Mouse (Mus musculus) limb, embryonic 10.5 days (tissue): ENCODE data around the gene Wif1. TPM values are rescaled to one million over a fixed set of nuclear protein-coding genes. Genes with fewer than 3 reads are reported as not detected.

Source experiments
- DNase-seq: peaks from one replicate; pipeline ENCODE4 v3.0.0-alpha.2; 2017; ENCODE audit warnings: low spot score
- H3K27ac ChIP-seq: fragments of 300-500 bp; sonication (generic); 2 replicates; pipeline ENCODE4 v1.5.1; 2016; ENCODE audit warnings: mild to moderate bottlenecking
- H3K27me3 ChIP-seq: fragments of 300-500 bp; sonication (generic); 2 replicates; pipeline ENCODE4 v1.6.1; 2016; ENCODE audit warnings: low read depth, mild to moderate bottlenecking; ENCODE audit not compliant: poor library complexity, severe bottlenecking
- H3K36me3 ChIP-seq: fragments of 300-500 bp; sonication (generic); 2 replicates; pipeline ENCODE4 v1.6.1; 2016; ENCODE audit warnings: mild to moderate bottlenecking, moderate library complexity
- H3K4me1 ChIP-seq: fragments of 300-500 bp; sonication (generic); 2 replicates; pipeline ENCODE4 v1.6.1; 2016
- H3K4me3 ChIP-seq: fragments of 300-500 bp; sonication (generic); 2 replicates; pipeline ENCODE4 v1.5.1; 2016; ENCODE audit warnings: mild to moderate bottlenecking, moderate library complexity
- H3K9me3 ChIP-seq: fragments of 300-500 bp; sonication (generic); replicated peaks from 2 replicates; pipeline ENCODE4 v1.6.1; 2016; ENCODE audit warnings: mild to moderate bottlenecking
- WGBS: fragments of 180-500 bp; shearing (Covaris S2); methylation state at CpG from one replicate; pipeline ENCODE4 v1.1.7; 2016; 5-methylcytosine and 5-hydroxymethylcytosine counted together
- polyA plus RNA-seq: library from polyadenylated mRNA; unstranded; fragments of >200 nt; fragmentation: Nextera tagmentation; extraction: Ambion mirVana; gene quantifications from 2 replicates; pipeline ENCODE4 v1.2.1, GENCODE M21; 2016

The Wif1 gene
- polyA plus RNA-seq, 1 experiment from 2014 or later = 35.8 TPM

GRCm38 (mm10) chr10:121052076-121052475 lies 18.3 kb downstream of the Wif1 start:
- H3K4me1 ChIP-seq = peaks cover 27% of the 10 kb centered on the region
- WGBS = 94% methylated on average over 6 of the region's 6 CpGs
- no peak overlapping the region for H3K4me3 ChIP-seq
- no peaks in the 10 kb centered on the region for H3K9me3 ChIP-seq
- DNase-seq = no peak
- H3K36me3 ChIP-seq = no peaks in the 10 kb centered on the region
- H3K27ac ChIP-seq = no peak overlapping the region
- H3K27me3 ChIP-seq = no peaks in the 10 kb centered on the region

GRCm38 (mm10) chr10:121055452-121056188 lies 21.9 kb downstream of the Wif1 start:
- H3K9me3 ChIP-seq = no peaks in the 10 kb centered on the region
- H3K27me3 ChIP-seq = no peaks in the 10 kb centered on the region
- peaks cover 32% of the 10 kb centered on the region for H3K4me1 ChIP-seq
- H3K36me3 ChIP-seq = no peaks in the 10 kb centered on the region
- H3K4me3 ChIP-seq = no peak overlapping the region
- DNase-seq = peak; percentile 65
- 64% methylated on average over 13 of the region's 13 CpGs for WGBS
- peak overlapping the region; percentile 57; the same call in 1 of the 2 replicates for H3K27ac ChIP-seq

GRCm38 (mm10) chr10:121056823-121057222 lies 23.1 kb downstream of the Wif1 start:
- WGBS = 86% methylated on average over 6 of the region's 6 CpGs
- no peak for DNase-seq
- Histone ChIP-seq H3K36me3 (no peaks in the 10 kb centered on the region), H3K4me1 (peaks cover 32% of the 10 kb centered on the region), H3K27ac (no peak overlapping the region), H3K4me3 (no peak overlapping the region), H3K27me3 (no peaks in the 10 kb centered on the region), H3K9me3 (no peaks in the 10 kb centered on the region)

- Histone ChIP-seq H3K4me1 (peaks cover 32% of the 10 kb centered on the region), H3K27me3 (no peaks in the 10 kb centered on the region), H3K4me3 (no peak overlapping the region), H3K27ac (0 out of 2 replicates have a peak overlapping the region, but pooled peaks have one; percentile 30), H3K36me3 (no peaks in the 10 kb centered on the region), H3K9me3 (no peaks in the 10 kb centered on the region)
- 84% methylated on average over 23 of the region's 23 CpGs for WGBS
- no peak for DNase-seq
Measured at GRCm38 (mm10) chr10:121059043-121060003, 25.6 kb downstream of the Wif1 start.

GRCm38 (mm10) chr10:121061336-121061835 lies 27.6 kb downstream of the Wif1 start:
- no peak for DNase-seq
- Histone ChIP-seq H3K27me3 (no peaks in the 10 kb centered on the region), H3K4me3 (no peak overlapping the region), H3K27ac (no peak overlapping the region), H3K36me3 (no peaks in the 10 kb centered on the region), H3K4me1 (peaks cover 12% of the 10 kb centered on the region), H3K9me3 (no peaks in the 10 kb centered on the region)
- 70% methylated on average over 5 of the region's 5 CpGs for WGBS

GRCm38 (mm10) chr10:121062704-121063103 lies 28.9 kb downstream of the Wif1 start:
- H3K27me3 ChIP-seq = no peaks in the 10 kb centered on the region
- DNase-seq = no peak
- no peak overlapping the region for H3K27ac ChIP-seq
- H3K36me3 ChIP-seq = no peaks in the 10 kb centered on the region
- no peaks in the 10 kb centered on the region for H3K9me3 ChIP-seq
- H3K4me1 ChIP-seq = peaks cover 10% of the 10 kb centered on the region
- WGBS = 45% methylated on average over 8 of the region's 8 CpGs
- H3K4me3 ChIP-seq = no peak overlapping the region

- no peaks in the 10 kb centered on the region for H3K27me3 ChIP-seq
- H3K4me3 ChIP-seq = no peak overlapping the region
- peaks cover 5% of the 10 kb centered on the region for H3K4me1 ChIP-seq
- no peak overlapping the region for H3K27ac ChIP-seq
- no peak for DNase-seq
- 84% methylated on average over 7 of the region's 7 CpGs for WGBS
- H3K36me3 ChIP-seq = no peaks in the 10 kb centered on the region
- no peaks in the 10 kb centered on the region for H3K9me3 ChIP-seq
Measured at GRCm38 (mm10) chr10:121067416-121067951, 33.7 kb downstream of the Wif1 start.

- WGBS = 69% methylated on average over 1 of the region's 1 CpGs
- no peak overlapping the region for H3K27ac ChIP-seq
- peaks cover 5% of the 10 kb centered on the region for H3K4me1 ChIP-seq
- no peak overlapping the region for H3K4me3 ChIP-seq
- no peaks in the 10 kb centered on the region for H3K9me3 ChIP-seq
- H3K27me3 ChIP-seq = no peaks in the 10 kb centered on the region
- no peak for DNase-seq
- H3K36me3 ChIP-seq = no peaks in the 10 kb centered on the region
Measured at GRCm38 (mm10) chr10:121068003-121068402, 34.2 kb downstream of the Wif1 start.

GRCm38 (mm10) chr10:121070742-121071141 lies 37.0 kb downstream of the Wif1 start:
- no peak overlapping the region for H3K4me3 ChIP-seq
- 71% methylated on average over 7 of the region's 7 CpGs for WGBS
- peaks cover 11% of the 10 kb centered on the region for H3K4me1 ChIP-seq
- no peaks in the 10 kb centered on the region for H3K9me3 ChIP-seq
- no peaks in the 10 kb centered on the region for H3K27me3 ChIP-seq
- H3K36me3 ChIP-seq = no peaks in the 10 kb centered on the region
- no peak overlapping the region for H3K27ac ChIP-seq
- DNase-seq = no peak

GRCm38 (mm10) chr10:121080500-121080899 lies 46.7 kb downstream of the Wif1 start:
- Histone ChIP-seq H3K27me3 (no peaks in the 10 kb centered on the region), H3K9me3 (no peaks in the 10 kb centered on the region), H3K27ac (0 out of 2 replicates have a peak overlapping the region, but pooled peaks have one; percentile 36), H3K36me3 (peaks cover 16% of the 10 kb centered on the region), H3K4me1 (no peaks in the 10 kb centered on the region), H3K4me3 (no peak overlapping the region)
- DNase-seq = peak; percentile 23
- WGBS = 90% methylated on average over 9 of the region's 9 CpGs

- Histone ChIP-seq H3K4me3 (no peak overlapping the region), H3K9me3 (no peaks in the 10 kb centered on the region), H3K4me1 (no peaks in the 10 kb centered on the region), H3K36me3 (peaks cover 9% of the 10 kb centered on the region; the same call in 1 of the 2 replicates), H3K27ac (no peak overlapping the region), H3K27me3 (no peaks in the 10 kb centered on the region)
- WGBS = 92% methylated on average over 4 of the region's 4 CpGs
- peak; percentile 21 for DNase-seq
Measured at GRCm38 (mm10) chr10:121082881-121083280, 49.1 kb downstream of the Wif1 start.

- no peaks in the 10 kb centered on the region for H3K27me3 ChIP-seq
Measured at GRCm38 (mm10) chr10:121083512-121083911, 49.8 kb downstream of the Wif1 start.

More at GRCm38 (mm10) chr10:121083512-121083911, 49.8 kb downstream of the Wif1 start:
- no peak for DNase-seq
- Histone ChIP-seq H3K9me3 (no peaks in the 10 kb centered on the region), H3K4me3 (no peak overlapping the region), H3K4me1 (no peaks in the 10 kb centered on the region), H3K27ac (no peak overlapping the region), H3K36me3 (peaks cover 9% of the 10 kb centered on the region; the same call in 1 of the 2 replicates)
- 65% methylated on average over 10 of the region's 10 CpGs for WGBS
